In genomic region chr14:10526800-10527199, GRCm38 (mm10) we compare ENCODE assay signal across 10 mouse cellular contexts.
A peak's percentile ranks its signal among the peaks of the same experiment; 100 is the strongest.
DNase-seq lines count a peak whose midpoint lies in the region; ATAC-seq and TF ChIP-seq lines count a peak whose summit lies in the region.
"Had no signal": no experiment of that assay in that cellular context is flagged by ENCODE, and none has a peak within 500 bp of the region (broad histone marks: within the 10 kb centered on the region; RNA-seq: fewer than 3 reads in every experiment).

No protein-coding gene starts in this region.

- H3K4me3 ChIP-seq in limb, embryonic 14.5 days (replicated peaks; ENCODE audit: low read length): no peak overlapping the region
- H3K4me3 ChIP-seq in limb, embryonic 10.5 days: no peak overlapping the region

- H3K4me1 ChIP-seq in limb, embryonic 14.5 days (ENCODE audit: control insufficient read depth, insufficient read depth, low read length): no peaks in the 10 kb centered on the region
- H3K4me1 ChIP-seq in limb, embryonic 10.5 days: no peaks in the 10 kb centered on the region

- intact Hi-C loops in gastrocnemius, postnatal 36 days (cut with DNase I): no loop called here

- H3K4me2 ChIP-seq in limb, embryonic 14.5 days (replicated peaks; ENCODE audit: low read depth, low read length, severe bottlenecking): no peak overlapping the region

- H3K9ac ChIP-seq in limb, embryonic 14.5 days (ENCODE audit: low read depth, low read length, severe bottlenecking): no peak overlapping the region

- no peaks in the 10 kb centered on the region for H3K9me3 ChIP-seq in limb, embryonic 14.5 days (ENCODE audit: control insufficient read depth, low read length)
- H3K9me3 ChIP-seq in limb, embryonic 10.5 days (replicated peaks): no peaks in the 10 kb centered on the region

- no peak for ATAC-seq in limb, embryonic 14.5 days (ENCODE audit: low FRiP score, low read depth)
- peak; percentile 60; the same call in 1 of the 2 replicates for ATAC-seq in common myeloid progenitor, adult 5-6 weeks (replicated peaks; ENCODE audit: low read depth, poor library complexity, severe bottlenecking)

- 57% methylated on average over 2 of the region's 2 CpGs for WGBS in limb, embryonic 14.5 days
- 66% methylated on average over 2 of the region's 2 CpGs for WGBS in limb, embryonic 10.5 days

- DNase-seq in limb, embryonic 14.5 days (ENCODE audit: low spot score): peak; percentile 14
- no peak for DNase-seq in limb, embryonic 10.5 days (ENCODE audit: low spot score)
- DNase-seq in heart, postnatal 4 days: peak; percentile 16
- peak; percentile 27 to 32 for DNase-seq in thymus, postnatal 10 days (ENCODE audit: low spot score in 2 of 2)
- no peak for DNase-seq in gastrocnemius, postnatal 36 days
- no peak for DNase-seq in spleen, postnatal 36 days (ENCODE audit: low spot score in 2 of 2)
- DNase-seq: cerebellum, adult 11-12 months; layer of hippocampus, postnatal 36 days; right cerebral cortex, postnatal 14 days had no signal

- no peak for TF ChIP-seq POLR2A in limb, embryonic 14.5 days (IDR thresholded peaks at IDR 0.05; ENCODE audit: borderline replicate concordance, extremely low read depth, insufficient read depth, insufficient read length)

- no peak overlapping the region for H3K27ac ChIP-seq in limb, embryonic 14.5 days (replicated peaks; ENCODE audit: low read depth, low read length)
- no peak overlapping the region for H3K27ac ChIP-seq in limb, embryonic 10.5 days

- no peaks in the 10 kb centered on the region for H3K27me3 ChIP-seq in limb, embryonic 14.5 days (ENCODE audit: control insufficient read depth, insufficient read depth, low read length)
- H3K27me3 ChIP-seq in limb, embryonic 10.5 days (ENCODE audit: low read depth, poor library complexity, severe bottlenecking): no peaks in the 10 kb centered on the region

- no peaks in the 10 kb centered on the region for H3K36me3 ChIP-seq in limb, embryonic 14.5 days (ENCODE audit: control insufficient read depth, insufficient read depth, low read length)
- no peaks in the 10 kb centered on the region for H3K36me3 ChIP-seq in limb, embryonic 10.5 days

Comparison
In these comparisons a context has a peak if more than half of its experiments do, and no peak if none do; other contexts are left out.
1. DNase-seq: peak in limb, embryonic 14.5 days (single experiment), heart, postnatal 4 days (single experiment) and thymus, postnatal 10 days (2 of 2); none in limb, embryonic 10.5 days (single experiment), gastrocnemius, postnatal 36 days (0 of 2) and spleen, postnatal 36 days (0 of 2).